Comparison of ENCODE assay signal across 22 mouse cellular contexts in genomic region chr11:88065732-88066131, GRCm38 (mm10). TPM values are rescaled to one million over a fixed set of nuclear protein-coding genes. Genes with fewer than 3 reads are reported as not detected.
DNase-seq lines count a peak whose midpoint lies in the region; TF ChIP-seq lines count a peak whose summit lies in the region.
"Had no signal": no experiment of that assay in that cellular context is flagged by ENCODE, and none has a peak within 500 bp of the region (broad histone marks: within the 10 kb centered on the region; RNA-seq: fewer than 3 reads in every experiment).

No protein-coding gene starts in this region.

- no peaks in the 10 kb centered on the region for H3K36me3 ChIP-seq in ES-E14 (ENCODE audit: control insufficient read depth, insufficient read depth, low read length, poor library complexity, severe bottlenecking)
- peaks cover 0 to 20% of the 10 kb centered on the region in 2 experiments; a peak in 2 of 4 replicates for H3K36me3 ChIP-seq in MEL (ENCODE audit: control insufficient read depth in 1 of 2, insufficient read depth in 2 of 2, low read length in 2 of 2)

- H3K9ac ChIP-seq in ES-E14 (ENCODE audit: insufficient read depth, low read depth, low read length, poor library complexity, severe bottlenecking) (no peak overlapping the region), MEL (ENCODE audit: control insufficient read depth, low read depth, low read length, poor library complexity, severe bottlenecking) (no peak overlapping the region)

- in situ Hi-C loops in ES-E14 (cut with MboI; ENCODE audit: low sequenced_read_pairs in 2 of 2, unreplicated experiment in 2 of 2), result no loop called here

- TF ChIP-seq RAD21 in MEL (IDR thresholded peaks at IDR 0.05; ENCODE audit: low read depth, low read length), result no peak

- TF ChIP-seq EP300 in MEL (IDR thresholded peaks at IDR 0.05; ENCODE audit: low read depth in 1 of 2, low read length in 2 of 2), result no peak

- H3K27me3 ChIP-seq in MEL (ENCODE audit: control insufficient read depth in 1 of 2, insufficient read depth in 2 of 2, low read length in 2 of 2), result no peaks in the 10 kb centered on the region
- H3K27me3 ChIP-seq: CH12.LX, Patski had no signal

- H3K27ac ChIP-seq in gastrocnemius, adult 2 months, result peak overlapping the region; percentile 99; the same call in 1 of the 2 replicates
- H3K27ac ChIP-seq in ES-E14 (ENCODE audit: insufficient read depth, low read depth, low read length, poor library complexity, severe bottlenecking), result no peak overlapping the region
- no peak overlapping the region for H3K27ac ChIP-seq in MEL (ENCODE audit: control insufficient read depth, low read depth, low read length)

- no peak overlapping the region for H3K4me3 ChIP-seq in gastrocnemius, adult 2 months
- no peak overlapping the region for H3K4me3 ChIP-seq in ES-E14 (ENCODE audit: insufficient read depth in 1 of 2, low read depth in 1 of 2, low read length in 2 of 2, poor library complexity in 1 of 2, severe bottlenecking in 1 of 2)
- no peak overlapping the region for H3K4me3 ChIP-seq in MEL (ENCODE audit: control insufficient read depth in 1 of 2, insufficient read depth in 1 of 2, low read depth in 2 of 2, low read length in 2 of 2)

- DNase-seq in gastrocnemius, adult 2 months, result no peak
- no peak for DNase-seq in gastrocnemius, adult 18-20 months (ENCODE audit: low spot score)
- peak; percentile 6 for DNase-seq in testis, postnatal 10 days (ENCODE audit: low spot score)
- no peak for DNase-seq in testis, postnatal 14 days (ENCODE audit: low spot score)
- DNase-seq in ES-E14 (ENCODE audit: low read depth, low spot score) (no peak), MEL (ENCODE audit: low read depth, low spot score) (no peak)
- DNase-seq in heart, postnatal 36 days, result no peak
- no peak for DNase-seq in kidney, postnatal 10 days
- DNase-seq: adrenal gland, adult 2 months; adrenal gland, adult 8-10 months; adrenal gland, postnatal 10 days; adrenal gland, postnatal 14 days; adrenal gland, postnatal 25 days; adrenal gland, postnatal 36 days; B cell, adult 2 months; cerebellum, adult 11 months; cerebellum, adult 11-12 months; cerebellum, adult 18-20 months; cerebellum, adult 2 months had no signal

- intact Hi-C loops in gastrocnemius, adult 2 months (cut with DNase I), result no loop called here
- intact Hi-C loops in heart, postnatal 36 days (cut with DNase I), result no loop called here

- peaks cover 23% of the 10 kb centered on the region for H3K79me2 ChIP-seq in MEL (ENCODE audit: control insufficient read depth, insufficient read depth, low read length, poor library complexity)

- no peak for TF ChIP-seq POLR2A in MEL (IDR thresholded peaks at IDR 0.05; ENCODE audit: control insufficient read depth in 1 of 2, insufficient read depth in 1 of 2, low read depth in 1 of 2, low read length in 2 of 2, poor library complexity in 1 of 2)

- H3K9me3 ChIP-seq in ES-E14 (ENCODE audit: control insufficient read depth, insufficient read depth, low read depth, low read length), result no peaks in the 10 kb centered on the region
- H3K9me3 ChIP-seq in MEL (replicated peaks; ENCODE audit: insufficient read depth, low read length), result no peaks in the 10 kb centered on the region
- H3K9me3 ChIP-seq: G1E had no signal

- peaks cover 4% of the 10 kb centered on the region in 2 experiments; a peak in 2 of 4 replicates for H3K4me1 ChIP-seq in ES-E14 (ENCODE audit: control insufficient read depth in 2 of 2, insufficient read depth in 2 of 2, low read length in 2 of 2, poor library complexity in 1 of 2)
- peaks cover 14 to 16% of the 10 kb centered on the region in 2 experiments for H3K4me1 ChIP-seq in MEL (ENCODE audit: control insufficient read depth in 1 of 2, insufficient read depth in 2 of 2, low read length in 2 of 2)

- TF ChIP-seq CTCF in gastrocnemius, adult 2 months (IDR thresholded peaks at IDR 0.05), result no peak
- no peak for TF ChIP-seq CTCF in MEL (IDR thresholded peaks at IDR 0.05 in 2 of 3, conservative IDR thresholded peaks at IDR 0.05 in 1 of 3; ENCODE audit: control insufficient read depth in 1 of 3, insufficient read depth in 1 of 3, low read depth in 2 of 3, low read length in 3 of 3, poor library complexity in 1 of 3, severe bottlenecking in 1 of 3)

TF ChIP-seq in ES-E14, 5 proteins besides CTCF, POLR2A, EP300 and RAD21:
- TF ChIP-seq ZNF384 (IDR thresholded peaks at IDR 0.05; ENCODE audit: low read depth, low read length) (peak; percentile 68), ZC3H11A (IDR thresholded peaks at IDR 0.05; ENCODE audit: borderline replicate concordance, low read depth, low read length) (no peak), MAFK (IDR thresholded peaks at IDR 0.05; ENCODE audit: insufficient read depth, low read depth, low read length) (no peak), HCFC1 (IDR thresholded peaks at IDR 0.05; ENCODE audit: borderline replicate concordance, insufficient read depth, low read length) (no peak), CHD2 (IDR thresholded peaks at IDR 0.05; ENCODE audit: low read depth, low read length) (no peak)

TF ChIP-seq in MEL, 35 proteins besides CTCF, POLR2A, EP300 and RAD21:
- TF ChIP-seq SIN3A (IDR thresholded peaks at IDR 0.05; ENCODE audit: low read length) (no peak), ZNF384 (IDR thresholded peaks at IDR 0.05; ENCODE audit: low read depth, low read length) (peak; percentile 60)

RNA-seq across cellular contexts. Expression of gene Vezf1, which starts 2.3 kb away (rescaled TPM):
- 10 to 100 TPM; 76.5 to 87.2 TPM for total RNA-seq in gastrocnemius, adult 2 months (2021)
- total RNA-seq in gastrocnemius, adult 18-20 months (2021), result 10 to 100 TPM; 84.6 to 89.9 TPM
- 12.6 and 13.2 TPM in 2 replicates for total RNA-seq in ES-E14 (2012; rRNA removed)
- 8.0 and 9.5 TPM in 2 replicates for total RNA-seq in MEL (2012; rRNA removed)
- polyA plus RNA-seq in MEL (2012; ENCODE audit: insufficient read depth in 1 of 2, insufficient read length in 2 of 2, low read depth in 1 of 2, low replicate concordance in 2 of 2, missing spikeins in 1 of 2), result 10 to 100 TPM in 1 of 2 experiments, not detected in 1; 20.8 TPM
- total RNA-seq in heart, postnatal 36 days (2021), result 10 to 100 TPM; 45.0 to 46.7 TPM

RNA-seq across cellular contexts. Expression of gene Srsf1, which starts 18.6 kb away (rescaled TPM):
- 10 to 100 TPM; 67.5 to 85.8 TPM for total RNA-seq in gastrocnemius, adult 2 months (2021)
- total RNA-seq in gastrocnemius, adult 18-20 months (2021), result 10 to 100 TPM; 53.7 to 75.2 TPM
- total RNA-seq in ES-E14 (2012; rRNA removed), result 369 and 432 TPM in 2 replicates
- total RNA-seq in MEL (2012; rRNA removed), result 586 and 596 TPM in 2 replicates
- polyA plus RNA-seq in MEL (2012; ENCODE audit: insufficient read depth in 1 of 2, insufficient read length in 2 of 2, low read depth in 1 of 2, low replicate concordance in 2 of 2, missing spikeins in 1 of 2), result 100 to 1,000 TPM; 421 to 431 TPM
- 10 to 100 TPM; 80.2 to 99.7 TPM for total RNA-seq in heart, postnatal 36 days (2021)

RNA-seq across cellular contexts. Expression of gene Cuedc1, which starts 32.1 kb away (rescaled TPM):
- 100 to 1,000 TPM; 101 to 127 TPM for total RNA-seq in gastrocnemius, adult 2 months (2021)
- total RNA-seq in gastrocnemius, adult 18-20 months (2021), result 100 to 1,000 TPM in 1 of 2 experiments, 10 to 100 TPM in 1; 95.6 to 121 TPM
- total RNA-seq in ES-E14 (2012; rRNA removed) (8.0 and 8.7 TPM in 2 replicates), MEL (2012; rRNA removed) (1.0 and 1.1 TPM in 2 replicates)
- 1 to 10 TPM in 1 of 2 experiments, not detected in 1; 4.8 TPM for polyA plus RNA-seq in MEL (2012; ENCODE audit: insufficient read depth in 1 of 2, insufficient read length in 2 of 2, low read depth in 1 of 2, low replicate concordance in 2 of 2, missing spikeins in 1 of 2)
- 10 to 100 TPM; 47.9 to 54.2 TPM for total RNA-seq in heart, postnatal 36 days (2021)
